Mouse (Mus musculus): Measurements from ENCODE around the gene Rhbdl1. TPM values are rescaled to one million over a fixed set of nuclear protein-coding genes. Genes with fewer than 3 reads are reported as not detected.

The Rhbdl1 gene
- polyA plus RNA-seq, 1 experiment: 9.2 TPM

- Histone ChIP-seq H3K27ac (ENCODE audit: insufficient read depth, low read depth, low read length) (peak within 1 kb of the TSS; percentile 83), H3K36me3 (ENCODE audit: control insufficient read depth, insufficient read depth, low read length) (no peaks in the 10 kb centered on the region), H3K27me3 (replicated peaks; ENCODE audit: control insufficient read depth, insufficient read depth, low read length) (no peaks in the 10 kb centered on the region), H3K4me1 (ENCODE audit: control insufficient read depth, insufficient read depth, low read length) (peaks cover 9% of the 10 kb centered on the region; the same call in 1 of the 2 replicates), H3K4me3 (ENCODE audit: insufficient read depth, low read depth, low read length) (peak within 1 kb of the TSS; percentile 94)
- TF ChIP-seq POLR2A (IDR thresholded peaks at IDR 0.05; ENCODE audit: low read depth, low read length): no peak
- TF ChIP-seq CTCF (conservative IDR thresholded peaks at IDR 0.05; ENCODE audit: insufficient read depth, insufficient read length, low read depth, low read length): no peak
- under 1% methylated on average over 14 of the region's 14 CpGs for WGBS
- DNase-seq: peak; percentile 91
Measured at GRCm38 (mm10) chr17:25792615-25793014, 44.5 kb downstream of the Rhbdl1 start, which contains the start of gene Fam173a. Gene Fam173a, minus strand, starts transcription at chr17:25792901.

DNA sequence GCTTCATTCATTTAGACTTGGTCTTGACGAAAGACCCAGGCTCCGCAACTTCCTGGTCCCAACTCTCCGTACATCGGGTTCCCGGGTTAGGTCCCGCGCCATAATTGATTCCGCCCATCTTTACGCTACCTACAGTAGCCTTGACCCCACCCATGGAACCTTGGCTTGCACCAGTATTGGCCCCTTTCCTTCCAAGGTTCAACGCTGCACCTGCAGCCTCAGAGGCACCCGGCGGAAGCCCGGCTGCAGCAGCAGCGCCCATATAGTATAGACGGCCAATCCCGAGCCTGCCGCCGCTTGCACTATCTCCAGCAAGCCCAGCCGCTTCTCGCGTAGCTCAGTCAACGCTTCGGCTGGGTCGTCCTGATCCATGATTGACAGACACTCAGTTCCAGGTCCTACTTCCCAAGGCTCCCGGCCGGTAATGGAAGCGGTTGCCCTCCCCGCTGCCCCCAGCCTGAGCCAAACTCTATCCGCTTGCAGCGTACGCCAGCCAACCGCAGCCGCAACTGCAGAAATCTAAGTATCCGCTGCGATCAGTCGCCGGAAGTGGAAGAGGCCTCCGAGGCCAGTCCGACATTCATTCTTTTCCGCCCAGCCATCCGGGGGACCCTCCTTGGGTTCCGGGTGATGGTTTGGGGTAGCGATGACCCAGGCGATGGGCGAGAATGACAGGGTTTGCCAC lies 45.1 kb downstream of the Rhbdl1 start:
- TF ChIP-seq POLR2A (IDR thresholded peaks at IDR 0.05; ENCODE audit: low read depth, low read length) (no peak), CTCF (conservative IDR thresholded peaks at IDR 0.05; ENCODE audit: insufficient read depth, insufficient read length, low read depth, low read length) (no peak)
- WGBS: under 1% methylated on average over 45 of the region's 45 CpGs
- peak overlapping the region; percentile 94 for H3K4me3 ChIP-seq (ENCODE audit: insufficient read depth, low read depth, low read length)
- DNase-seq: peak; percentile 88
- H3K36me3 ChIP-seq (ENCODE audit: control insufficient read depth, insufficient read depth, low read length): no peaks in the 10 kb centered on the region
- H3K27ac ChIP-seq (ENCODE audit: insufficient read depth, low read depth, low read length): peak overlapping the region; percentile 83
- H3K4me1 ChIP-seq (ENCODE audit: control insufficient read depth, insufficient read depth, low read length): peaks cover 6% of the 10 kb centered on the region; the same call in 1 of the 2 replicates
- no peaks in the 10 kb centered on the region for H3K27me3 ChIP-seq (replicated peaks; ENCODE audit: control insufficient read depth, insufficient read depth, low read length)

DNA sequence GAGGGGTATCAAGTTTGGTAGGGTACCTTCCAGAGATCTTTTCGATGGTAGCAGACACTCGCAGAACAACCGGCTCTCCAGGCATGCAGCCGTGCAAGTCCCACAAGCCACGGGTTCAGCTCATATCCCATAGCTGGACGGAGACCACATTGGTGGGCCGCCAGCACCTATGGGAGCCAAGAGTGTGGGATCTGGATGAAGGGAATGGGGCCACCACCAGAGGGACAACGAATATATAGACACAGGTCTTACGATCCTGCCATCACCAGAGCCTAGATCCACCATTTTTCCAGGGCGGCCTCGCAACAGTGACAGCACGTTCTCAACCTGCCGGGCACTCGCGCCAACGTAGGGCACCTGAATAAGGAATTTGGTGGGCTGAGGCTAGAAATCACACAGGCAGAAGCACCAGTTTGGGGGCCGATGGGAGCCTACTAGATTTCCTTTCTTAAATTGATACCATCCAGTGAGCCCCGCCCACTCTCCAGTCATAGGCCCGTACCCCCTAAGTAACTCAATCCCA lies 45.7 kb downstream of the Rhbdl1 start:
- Histone ChIP-seq H3K36me3 (ENCODE audit: control insufficient read depth, insufficient read depth, low read length) (no peaks in the 10 kb centered on the region), H3K27ac (ENCODE audit: insufficient read depth, low read depth, low read length) (no peak overlapping the region), H3K27me3 (replicated peaks; ENCODE audit: control insufficient read depth, insufficient read depth, low read length) (no peaks in the 10 kb centered on the region), H3K4me1 (ENCODE audit: control insufficient read depth, insufficient read depth, low read length) (peaks cover 6% of the 10 kb centered on the region; the same call in 1 of the 2 replicates), H3K4me3 (ENCODE audit: insufficient read depth, low read depth, low read length) (peak overlapping the region; percentile 94)
- WGBS: 23% methylated on average over 19 of the region's 19 CpGs
- DNase-seq: no peak
- TF ChIP-seq POLR2A (IDR thresholded peaks at IDR 0.05; ENCODE audit: low read depth, low read length) (no peak), CTCF (conservative IDR thresholded peaks at IDR 0.05; ENCODE audit: insufficient read depth, insufficient read length, low read depth, low read length) (no peak)

DNA sequence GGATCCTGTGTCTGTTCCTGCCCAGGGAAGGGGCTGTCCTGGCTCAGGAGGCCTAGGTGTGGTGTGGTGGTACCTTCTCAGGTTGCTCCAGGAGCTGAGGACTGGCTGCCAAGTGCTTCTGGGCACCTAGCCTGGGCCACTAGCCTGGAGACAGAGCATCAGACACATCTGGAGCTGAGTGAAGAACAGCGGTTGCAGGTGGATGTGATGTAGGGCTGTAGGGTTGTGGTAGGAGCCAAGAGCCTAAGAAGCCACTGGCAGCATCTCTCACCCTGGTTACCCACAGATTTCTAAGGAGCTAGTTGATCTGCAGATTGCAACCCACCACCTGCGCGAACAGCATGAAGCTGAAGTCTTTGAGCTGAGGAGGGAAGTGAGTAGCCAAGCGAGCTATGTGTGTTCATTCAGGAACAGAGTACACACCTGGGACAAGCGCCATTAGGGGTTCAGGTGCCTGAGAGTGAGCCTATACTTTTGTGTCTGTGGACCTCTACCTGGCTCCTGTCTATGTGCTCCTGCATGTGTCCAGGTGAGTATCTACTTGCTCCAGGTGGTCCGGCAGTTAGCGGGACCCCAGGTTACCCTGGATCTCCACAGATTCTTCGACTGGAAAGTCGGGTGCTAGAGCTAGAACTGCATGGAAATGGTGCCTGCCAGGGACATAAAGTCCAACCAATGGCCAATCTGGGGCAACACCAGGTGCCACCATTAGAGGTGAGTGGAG lies 50.2 kb downstream of the Rhbdl1 start:
- 93% methylated on average over 9 of the region's 9 CpGs for WGBS
- TF ChIP-seq POLR2A (IDR thresholded peaks at IDR 0.05; ENCODE audit: low read depth, low read length) (no peak), CTCF (conservative IDR thresholded peaks at IDR 0.05; ENCODE audit: insufficient read depth, insufficient read length, low read depth, low read length) (no peak)
- H3K4me1 ChIP-seq (ENCODE audit: control insufficient read depth, insufficient read depth, low read length): no peaks in the 10 kb centered on the region
- DNase-seq: no peak
- no peaks in the 10 kb centered on the region for H3K36me3 ChIP-seq (ENCODE audit: control insufficient read depth, insufficient read depth, low read length)
- H3K27ac ChIP-seq (ENCODE audit: insufficient read depth, low read depth, low read length): no peak overlapping the region
- H3K27me3 ChIP-seq (replicated peaks; ENCODE audit: control insufficient read depth, insufficient read depth, low read length): no peaks in the 10 kb centered on the region
- no peak overlapping the region for H3K4me3 ChIP-seq (ENCODE audit: insufficient read depth, low read depth, low read length)

DNA sequence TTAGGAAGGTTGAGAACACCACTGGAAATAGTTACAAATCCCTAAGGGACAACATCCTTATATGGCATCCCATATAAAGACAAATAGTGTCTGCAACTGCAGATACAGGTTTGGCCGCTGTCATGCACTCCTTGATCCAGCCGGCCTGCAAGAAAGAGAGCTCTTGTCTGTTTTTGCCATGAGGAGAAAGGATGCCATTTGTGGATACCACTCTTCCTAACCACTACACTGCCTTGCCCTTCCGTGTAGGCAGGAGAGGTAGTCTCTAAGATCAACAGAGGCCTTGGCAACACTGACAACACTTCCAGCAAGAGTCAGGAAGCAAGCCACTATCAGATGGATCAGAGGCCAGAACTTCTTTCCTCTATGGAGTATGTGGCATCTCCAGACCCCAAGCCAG lies 50.8 kb downstream of the Rhbdl1 start, which contains the start of gene Ccdc78:
TSS of gene Ccdc78 (plus strand) at position 301 of the 400 bp plus-strand sequence.
- TF ChIP-seq POLR2A (IDR thresholded peaks at IDR 0.05; ENCODE audit: low read depth, low read length) (no peak), CTCF (conservative IDR thresholded peaks at IDR 0.05; ENCODE audit: insufficient read depth, insufficient read length, low read depth, low read length) (no peak)
- Histone ChIP-seq H3K36me3 (ENCODE audit: control insufficient read depth, insufficient read depth, low read length) (no peaks in the 10 kb centered on the region), H3K4me3 (ENCODE audit: insufficient read depth, low read depth, low read length) (peak within 1 kb of the TSS; percentile 67), H3K27ac (ENCODE audit: insufficient read depth, low read depth, low read length) (no peak within 1 kb of the TSS), H3K4me1 (ENCODE audit: control insufficient read depth, insufficient read depth, low read length) (no peaks in the 10 kb centered on the region), H3K27me3 (replicated peaks; ENCODE audit: control insufficient read depth, insufficient read depth, low read length) (no peaks in the 10 kb centered on the region)
- no peak for DNase-seq
- WGBS: 73% methylated on average over 3 of the region's 3 CpGs

DNA sequence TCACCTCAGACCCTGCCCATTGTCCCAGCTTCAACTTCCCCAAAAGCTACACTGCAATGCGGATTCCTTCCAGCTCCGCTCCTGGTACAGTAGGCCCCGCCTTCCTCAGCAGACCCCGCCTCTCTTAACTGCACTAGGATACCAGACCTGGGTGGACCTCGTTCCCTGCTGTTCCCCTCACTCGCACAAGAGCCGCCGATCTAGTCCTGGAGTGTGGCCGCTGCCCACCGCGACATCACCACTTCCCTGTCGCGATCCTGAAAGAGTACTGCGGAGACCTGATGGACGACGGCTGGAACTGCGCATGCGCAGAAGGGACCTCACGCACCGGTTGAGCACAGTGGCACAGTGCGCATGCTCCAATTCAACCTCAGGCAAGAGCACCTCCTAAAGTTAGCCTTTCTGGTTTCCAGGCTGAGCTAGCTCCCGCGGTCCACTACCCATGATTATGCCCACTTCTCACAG lies 51.8 kb downstream of the Rhbdl1 start, which contains the start of gene Haghl:
TSS of gene Haghl (minus strand) at position 393 of the 465 bp plus-strand sequence.
- H3K4me3 ChIP-seq (ENCODE audit: insufficient read depth, low read depth, low read length): peak within 1 kb of the TSS; percentile 67

More for the DNA sequence above, 51.8 kb downstream of the Rhbdl1 start, which contains the start of gene Haghl:
- H3K27me3 ChIP-seq (replicated peaks; ENCODE audit: control insufficient read depth, insufficient read depth, low read length): no peaks in the 10 kb centered on the region
- TF ChIP-seq CTCF (conservative IDR thresholded peaks at IDR 0.05; ENCODE audit: insufficient read depth, insufficient read length, low read depth, low read length) (0 out of 2 replicates have a peak, but pooled peaks have one; percentile 11), POLR2A (IDR thresholded peaks at IDR 0.05; ENCODE audit: low read depth, low read length) (peak; percentile 41)
- H3K36me3 ChIP-seq (ENCODE audit: control insufficient read depth, insufficient read depth, low read length): no peaks in the 10 kb centered on the region
- peak within 1 kb of the TSS; percentile 46 for H3K27ac ChIP-seq (ENCODE audit: insufficient read depth, low read depth, low read length)
- WGBS: under 1% methylated on average over 23 of the region's 23 CpGs
- DNase-seq: peak; percentile 97
- no peaks in the 10 kb centered on the region for H3K4me1 ChIP-seq (ENCODE audit: control insufficient read depth, insufficient read depth, low read length)

Other genes starting within 250 kb of the Rhbdl1 start
- gene Gng13, start 120.1 kb downstream of the Rhbdl1 start, polyA plus RNA-seq (2012; rRNA removed): not detected in 2 replicates
- 0.75 and 1.5 TPM in 2 replicates for gene Chtf18, start 109.9 kb downstream of the Rhbdl1 start, polyA plus RNA-seq (2012; rRNA removed)
- gene Rpusd1, start 109.6 kb downstream of the Rhbdl1 start, polyA plus RNA-seq (2012; rRNA removed): 20.7 and 26.4 TPM in 2 replicates
- 0.10 TPM in 1 of 2 replicates, not detected in the other for gene Mslnl, start 101.3 kb downstream of the Rhbdl1 start, polyA plus RNA-seq (2012; rRNA removed)
- 3.3 and 3.9 TPM in 2 replicates for gene Msln, start 82.9 kb downstream of the Rhbdl1 start, polyA plus RNA-seq (2012; rRNA removed)
- gene Narfl, start 63.5 kb downstream of the Rhbdl1 start, polyA plus RNA-seq (2012; rRNA removed): 47.5 and 50.5 TPM in 2 replicates
- gene Haghl, start 51.6 kb downstream of the Rhbdl1 start, polyA plus RNA-seq (2012; rRNA removed): 58.9 and 62.8 TPM in 2 replicates
- 0.06 and 0.12 TPM in 2 replicates for gene Ccdc78, start 50.7 kb downstream of the Rhbdl1 start, polyA plus RNA-seq (2012; rRNA removed)
- gene Fam173a, start 44.4 kb downstream of the Rhbdl1 start, polyA plus RNA-seq (2012; rRNA removed): 152 and 158 TPM in 2 replicates
- gene AC134908.4, start 41.6 kb downstream of the Rhbdl1 start, polyA plus RNA-seq (2012; rRNA removed): 0.64 TPM in 1 of 2 replicates, not detected in the other
- gene Metrn, start 40.2 kb downstream of the Rhbdl1 start, polyA plus RNA-seq (2012; rRNA removed): 50.1 and 61.3 TPM in 2 replicates
- 3.6 TPM in 2 replicates for gene Fbxl16, start 28.2 kb downstream of the Rhbdl1 start, polyA plus RNA-seq (2012; rRNA removed)
- gene Wdr24, start 13.7 kb downstream of the Rhbdl1 start, polyA plus RNA-seq (2012; rRNA removed): 34.9 and 42.1 TPM in 2 replicates
- 132 and 139 TPM in 2 replicates for gene Jmjd8, start 8.4 kb downstream of the Rhbdl1 start, polyA plus RNA-seq (2012; rRNA removed)
- gene Stub1, start 3.9 kb downstream of the Rhbdl1 start, polyA plus RNA-seq (2012; rRNA removed): 140 and 144 TPM in 2 replicates
- gene Gm20683, start 4.5 kb upstream of the Rhbdl1 start, polyA plus RNA-seq (2012; rRNA removed): 26.3 and 50.3 TPM in 2 replicates
- gene Rhot2, start 7.6 kb upstream of the Rhbdl1 start, polyA plus RNA-seq (2012; rRNA removed): 133 and 147 TPM in 2 replicates
- 23.8 and 25.5 TPM in 2 replicates for gene Wdr90, start 24.2 kb upstream of the Rhbdl1 start, polyA plus RNA-seq (2012; rRNA removed)
- gene Mcrip2, start 31.5 kb upstream of the Rhbdl1 start, polyA plus RNA-seq (2012; rRNA removed): 258 and 286 TPM in 2 replicates
- 509 and 656 TPM in 2 replicates for gene Mettl26, start 37.8 kb upstream of the Rhbdl1 start, polyA plus RNA-seq (2012; rRNA removed)
- gene Wfikkn1, start 43.6 kb upstream of the Rhbdl1 start, polyA plus RNA-seq (2012; rRNA removed): 0.31 and 0.42 TPM in 2 replicates
- 31.3 and 34.8 TPM in 2 replicates for gene Rab40c, start 82.4 kb upstream of the Rhbdl1 start, polyA plus RNA-seq (2012; rRNA removed)
- 236 and 270 TPM in 2 replicates for gene Pigq, start 107.6 kb upstream of the Rhbdl1 start, polyA plus RNA-seq (2012; rRNA removed)
- gene Nhlrc4, start 107.7 kb upstream of the Rhbdl1 start, polyA plus RNA-seq (2012; rRNA removed): 16.0 and 21.0 TPM in 2 replicates
- gene A930017K11Rik, start 115.3 kb upstream of the Rhbdl1 start, polyA plus RNA-seq (2012; rRNA removed): 7.2 and 8.3 TPM in 2 replicates
- 24.0 and 31.6 TPM in 2 replicates for gene Capn15, start 148.5 kb upstream of the Rhbdl1 start, polyA plus RNA-seq (2012; rRNA removed)
- gene Rab11fip3, start 232.3 kb upstream of the Rhbdl1 start, polyA plus RNA-seq (2012; rRNA removed): 454 and 517 TPM in 2 replicates